Mouse (Mus musculus): ENCODE results near the gene Ighmbp2. TPM values are rescaled to one million over a fixed set of nuclear protein-coding genes. Genes with fewer than 3 reads are reported as not detected.
"Not testable (repeated sequence)": the region's sequence is repeated elsewhere in the genome, so short reads cannot be mapped to it uniquely, and the experiment has no call there.

Gene Ighmbp2
- polyA plus RNA-seq, 1 experiment: 1.0 TPM

DNA sequence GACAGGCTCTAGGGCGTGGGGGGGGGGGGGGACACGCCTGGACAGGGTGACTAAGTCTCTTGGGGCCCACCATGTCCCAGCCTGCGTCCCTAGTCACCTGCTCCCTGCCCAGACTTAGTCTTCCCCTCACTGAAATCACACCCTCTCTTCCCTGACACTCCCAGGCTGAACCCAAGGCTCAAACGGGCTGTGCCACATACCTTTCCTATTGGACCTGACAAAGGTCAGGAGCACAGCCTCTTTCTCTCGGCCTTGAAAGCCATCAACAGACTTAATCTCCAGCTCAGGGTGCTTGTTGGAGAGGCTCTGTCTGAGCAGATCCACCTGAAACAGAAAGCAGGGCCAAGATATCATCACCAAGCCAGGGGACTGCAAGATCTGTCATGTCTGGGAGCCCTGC, 16.7 kb downstream of the Ighmbp2 start:
- Histone ChIP-seq H3K4me3 (ENCODE audit: insufficient read depth, low read depth, low read length) (no peak overlapping the region), H3K27ac (replicated peaks; ENCODE audit: low read depth, low read length) (no peak overlapping the region), H3K4me1 (ENCODE audit: control insufficient read depth, insufficient read depth, insufficient read length, low read length) (no peaks in the 10 kb centered on the region)

DNA sequence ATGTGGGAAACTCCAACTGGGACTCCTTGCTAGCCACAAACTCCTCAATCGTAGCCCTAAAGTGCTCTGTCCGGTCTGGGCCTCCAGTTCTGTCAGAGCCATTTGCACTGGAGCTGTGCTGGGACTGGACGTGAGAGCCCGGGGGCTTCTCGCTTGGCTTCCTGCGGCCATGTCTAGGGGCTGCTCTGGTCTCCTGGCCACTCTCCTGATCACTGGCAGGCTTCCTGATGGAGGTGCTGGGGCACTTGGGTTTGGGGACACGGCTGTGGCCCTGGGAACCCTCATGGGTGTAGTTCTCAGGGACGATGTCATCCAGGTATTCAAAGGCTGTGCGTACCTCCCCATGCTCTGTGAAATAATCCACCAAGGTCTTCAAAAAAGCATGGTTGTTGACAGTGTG, 17.6 kb downstream of the Ighmbp2 start:
- H3K27ac ChIP-seq (replicated peaks; ENCODE audit: low read depth, low read length): no peak overlapping the region
- H3K4me3 ChIP-seq (ENCODE audit: insufficient read depth, low read depth, low read length): no peak overlapping the region
- H3K4me1 ChIP-seq (ENCODE audit: control insufficient read depth, insufficient read depth, insufficient read length, low read length): no peaks in the 10 kb centered on the region

DNA sequence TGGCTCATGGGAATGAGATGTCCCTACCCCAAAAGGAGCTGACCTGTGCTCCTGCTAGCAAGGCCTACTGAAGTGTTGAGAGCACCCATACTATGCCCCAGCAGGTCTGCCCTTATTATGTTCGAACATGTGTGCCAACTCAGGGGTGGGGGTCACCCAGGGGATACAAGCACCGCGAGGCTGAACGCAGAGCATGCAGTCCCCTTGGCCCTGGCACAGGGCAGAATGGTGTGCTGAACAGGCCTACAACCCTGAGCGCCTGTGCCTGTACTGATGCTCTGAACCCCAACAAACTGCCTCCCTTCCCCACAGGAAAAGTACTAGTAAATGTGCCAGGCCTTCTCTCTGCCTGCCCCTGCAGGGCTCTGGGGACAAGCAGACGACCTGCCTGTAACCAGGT, 18.5 kb downstream of the Ighmbp2 start:
- Histone ChIP-seq H3K27ac (replicated peaks; ENCODE audit: low read depth, low read length) (no peak overlapping the region), H3K4me1 (ENCODE audit: control insufficient read depth, insufficient read depth, insufficient read length, low read length) (no peaks in the 10 kb centered on the region), H3K4me3 (ENCODE audit: insufficient read depth, low read depth, low read length) (no peak overlapping the region)

DNA sequence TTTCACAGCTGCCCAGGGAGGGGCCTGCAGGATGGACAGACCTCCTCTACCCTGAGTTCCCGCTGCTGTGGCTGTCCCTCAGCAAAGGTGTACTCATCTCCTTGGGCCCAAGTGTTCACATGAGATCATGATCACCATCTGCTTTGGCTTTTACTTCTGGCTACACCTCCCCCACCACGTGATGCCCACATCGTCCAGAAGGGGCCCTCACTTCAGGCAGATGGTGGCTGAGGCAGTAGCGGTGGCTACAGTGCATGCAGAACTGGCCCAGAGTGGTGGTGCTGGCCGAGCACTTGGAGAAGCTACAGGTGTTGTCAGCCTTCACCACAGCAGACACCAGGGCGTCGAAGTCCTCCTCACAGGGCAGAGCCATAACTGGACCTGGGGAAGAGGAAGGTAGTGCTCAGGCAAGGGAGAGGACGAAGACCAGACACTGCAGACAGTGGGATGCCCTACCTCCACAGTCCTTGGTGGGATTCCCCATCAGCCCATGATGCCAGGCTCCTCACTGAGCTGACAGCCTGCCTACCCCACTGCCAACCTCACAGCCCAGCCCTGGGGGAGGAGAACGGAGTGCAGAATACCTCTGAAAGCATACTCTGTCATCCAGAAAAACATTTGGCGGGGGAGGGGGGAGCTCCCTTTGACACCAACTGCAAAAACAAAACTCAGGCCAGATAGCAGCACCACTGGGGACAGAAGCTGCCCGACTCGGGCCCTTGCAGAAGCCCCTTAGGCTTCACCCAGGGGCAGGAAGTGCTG, 20.9 kb downstream of the Ighmbp2 start:
- no peak overlapping the region for H3K4me3 ChIP-seq (ENCODE audit: insufficient read depth, low read depth, low read length)
- no peaks in the 10 kb centered on the region for H3K4me1 ChIP-seq (ENCODE audit: control insufficient read depth, insufficient read depth, insufficient read length, low read length)
- no peak overlapping the region for H3K27ac ChIP-seq (replicated peaks; ENCODE audit: low read depth, low read length)

DNA sequence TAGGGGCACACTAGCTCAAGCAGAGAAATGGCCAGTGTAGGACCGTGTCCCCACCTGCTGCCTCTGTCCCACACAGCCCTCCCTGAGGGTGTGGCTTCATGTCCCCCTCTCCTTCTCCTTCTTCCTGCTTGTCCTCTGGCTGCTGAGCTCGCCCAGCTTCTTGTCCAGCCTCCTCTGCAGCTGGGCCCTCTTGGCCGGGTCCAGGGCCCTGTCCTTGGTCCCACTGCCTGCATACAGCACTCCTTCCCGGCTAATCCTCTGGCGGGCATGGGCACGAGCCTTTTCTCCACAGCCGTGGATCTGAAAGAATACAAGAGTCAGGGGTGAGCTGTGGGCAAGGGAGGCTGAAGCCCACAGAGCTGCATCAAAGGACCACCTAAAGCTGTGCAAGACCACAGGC, 21.5 kb downstream of the Ighmbp2 start:
- Histone ChIP-seq H3K4me3 (ENCODE audit: insufficient read depth, low read depth, low read length) (no peak overlapping the region), H3K4me1 (ENCODE audit: control insufficient read depth, insufficient read depth, insufficient read length, low read length) (no peaks in the 10 kb centered on the region), H3K27ac (replicated peaks; ENCODE audit: low read depth, low read length) (no peak overlapping the region)

DNA sequence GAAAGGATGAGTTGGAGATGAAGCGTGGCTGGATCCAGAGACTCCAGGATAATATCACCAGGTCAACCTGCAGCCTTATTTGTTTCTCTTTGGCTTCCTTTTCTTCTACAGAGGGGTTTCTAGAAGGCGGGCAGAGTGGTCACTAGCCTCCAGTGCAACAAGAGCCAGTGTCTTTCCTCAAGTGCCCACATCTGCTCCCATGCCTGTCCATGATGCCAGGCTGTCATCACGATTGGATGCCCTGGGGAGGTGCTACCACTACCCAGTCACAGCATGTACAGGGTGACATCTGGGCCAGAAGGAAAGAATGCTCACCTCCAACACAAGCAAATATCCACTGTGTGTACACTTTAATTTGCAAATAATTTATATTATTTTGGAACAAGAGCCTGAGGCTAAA, 22.2 kb downstream of the Ighmbp2 start:
- Histone ChIP-seq H3K27ac (replicated peaks; ENCODE audit: low read depth, low read length) (no peak overlapping the region), H3K4me3 (ENCODE audit: insufficient read depth, low read depth, low read length) (no peak overlapping the region), H3K4me1 (ENCODE audit: control insufficient read depth, insufficient read depth, insufficient read length, low read length) (no peaks in the 10 kb centered on the region)

DNA sequence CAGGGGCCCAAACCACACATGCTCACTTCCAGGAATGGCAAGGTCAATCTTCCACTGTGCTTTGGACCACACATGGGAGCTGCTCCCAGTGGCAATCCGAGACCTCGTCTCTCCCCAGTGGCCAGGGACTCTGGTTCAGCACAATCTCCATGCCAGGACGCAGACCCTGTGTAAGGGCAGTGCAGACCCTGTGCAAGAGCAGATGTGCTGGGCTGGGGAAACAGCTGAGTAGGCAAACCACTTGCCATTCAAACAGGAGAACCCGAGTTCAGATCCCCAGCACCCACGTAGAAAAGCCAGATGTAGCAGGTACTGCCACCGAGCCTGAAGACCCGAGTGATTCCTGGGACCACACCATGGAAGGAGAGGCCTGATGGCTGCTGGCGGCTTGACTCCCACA, 22.8 kb downstream of the Ighmbp2 start:
- H3K4me3 ChIP-seq (ENCODE audit: insufficient read depth, low read depth, low read length): no peak overlapping the region
- H3K4me1 ChIP-seq (ENCODE audit: control insufficient read depth, insufficient read depth, insufficient read length, low read length): no peaks in the 10 kb centered on the region
- H3K27ac ChIP-seq (replicated peaks; ENCODE audit: low read depth, low read length): no peak overlapping the region

DNA sequence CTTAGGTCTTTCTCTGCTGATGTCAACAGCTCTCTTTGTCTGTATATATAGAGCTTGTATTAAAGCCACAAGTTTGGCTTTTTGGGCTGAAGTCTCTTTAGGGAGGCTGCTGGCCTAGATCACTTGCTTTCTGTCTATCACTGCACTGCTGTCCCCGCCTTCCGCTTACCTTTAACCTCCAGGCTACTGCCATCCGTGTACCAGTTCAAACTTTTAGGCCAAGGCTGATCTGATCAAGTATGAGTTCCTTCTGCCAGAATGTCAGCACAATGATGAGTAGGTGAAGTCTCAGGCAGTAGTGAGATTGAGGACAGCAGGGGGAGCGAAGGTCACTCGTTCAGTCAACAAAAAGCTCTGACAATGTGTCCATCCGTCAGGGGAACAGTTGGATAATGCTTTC, 57.6 kb downstream of the Ighmbp2 start:
- H3K27ac ChIP-seq (replicated peaks; ENCODE audit: low read depth, low read length); H3K4me1 ChIP-seq (ENCODE audit: control insufficient read depth, insufficient read depth, insufficient read length, low read length); H3K4me3 ChIP-seq (ENCODE audit: insufficient read depth, low read depth, low read length): not testable (repeated sequence)

DNA sequence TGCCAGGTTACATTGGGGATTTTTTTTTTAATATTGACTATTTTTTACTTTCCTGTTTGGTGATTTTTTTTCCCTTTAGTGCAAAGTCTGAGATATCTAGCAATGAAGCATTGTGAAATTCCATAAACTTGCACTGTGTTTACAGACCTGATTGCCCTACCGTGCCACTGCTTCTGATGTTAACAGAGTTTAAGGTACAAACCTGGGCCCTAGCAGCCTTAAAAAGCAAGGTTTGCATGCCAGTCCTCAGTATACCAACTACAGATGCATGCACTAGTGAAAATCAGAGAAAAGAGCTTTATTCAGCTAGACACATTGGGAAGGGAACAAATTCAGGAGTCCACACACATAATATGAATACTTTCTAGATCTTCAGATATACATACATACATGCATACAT, 67.9 kb downstream of the Ighmbp2 start:
- H3K4me3 ChIP-seq (ENCODE audit: insufficient read depth, low read depth, low read length); H3K4me1 ChIP-seq (ENCODE audit: control insufficient read depth, insufficient read depth, insufficient read length, low read length); H3K27ac ChIP-seq (replicated peaks; ENCODE audit: low read depth, low read length): not testable (repeated sequence)

Other genes with a start within 250 kb of the Ighmbp2 start
- 104 and 108 TPM in 2 replicates for gene Mrpl21, start 116 bp downstream of the Ighmbp2 start, polyA plus RNA-seq (2012; ENCODE audit: insufficient read depth, insufficient read length, missing spikeins)
- gene Cpt1a, start 39.3 kb upstream of the Ighmbp2 start, polyA plus RNA-seq (2012; ENCODE audit: insufficient read depth, insufficient read length, missing spikeins): 4.4 and 10.0 TPM in 2 replicates
- not detected in 2 replicates for gene Tesmin, start 105.8 kb upstream of the Ighmbp2 start, polyA plus RNA-seq (2012; ENCODE audit: insufficient read depth, insufficient read length, missing spikeins)
- gene Gal, start 131.5 kb upstream of the Ighmbp2 start, polyA plus RNA-seq (2012; ENCODE audit: insufficient read depth, insufficient read length, missing spikeins): not detected in 2 replicates